Mouse (Mus musculus): ENCODE data around the gene Usp50. TPM values are rescaled to one million over a fixed set of nuclear protein-coding genes. Genes with fewer than 3 reads are reported as not detected.

Gene Usp50
- total RNA-seq (2023): not detected

DNA sequence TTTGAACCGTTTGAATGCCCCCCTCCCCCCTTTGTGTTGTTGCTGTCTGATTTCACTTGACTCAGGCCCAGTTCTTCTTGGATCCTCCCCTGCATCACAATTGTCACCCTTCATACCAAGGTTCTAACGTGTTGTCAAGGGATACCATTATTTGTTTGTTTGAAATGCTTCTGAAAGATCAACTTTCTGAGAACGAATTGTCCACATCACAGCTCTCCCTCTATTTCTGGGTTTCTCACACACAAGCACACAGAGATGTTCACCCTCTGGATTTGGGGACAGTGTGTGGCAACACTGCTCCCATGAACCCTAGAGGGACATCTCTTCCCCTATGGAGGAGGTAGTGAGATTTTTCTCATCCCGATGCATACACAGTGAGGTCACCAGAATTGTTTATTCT lies at the start of gene Usp50:
Usp50 (minus strand) TSS at position 101 of the 400 bp plus-strand sequence.

DNA sequence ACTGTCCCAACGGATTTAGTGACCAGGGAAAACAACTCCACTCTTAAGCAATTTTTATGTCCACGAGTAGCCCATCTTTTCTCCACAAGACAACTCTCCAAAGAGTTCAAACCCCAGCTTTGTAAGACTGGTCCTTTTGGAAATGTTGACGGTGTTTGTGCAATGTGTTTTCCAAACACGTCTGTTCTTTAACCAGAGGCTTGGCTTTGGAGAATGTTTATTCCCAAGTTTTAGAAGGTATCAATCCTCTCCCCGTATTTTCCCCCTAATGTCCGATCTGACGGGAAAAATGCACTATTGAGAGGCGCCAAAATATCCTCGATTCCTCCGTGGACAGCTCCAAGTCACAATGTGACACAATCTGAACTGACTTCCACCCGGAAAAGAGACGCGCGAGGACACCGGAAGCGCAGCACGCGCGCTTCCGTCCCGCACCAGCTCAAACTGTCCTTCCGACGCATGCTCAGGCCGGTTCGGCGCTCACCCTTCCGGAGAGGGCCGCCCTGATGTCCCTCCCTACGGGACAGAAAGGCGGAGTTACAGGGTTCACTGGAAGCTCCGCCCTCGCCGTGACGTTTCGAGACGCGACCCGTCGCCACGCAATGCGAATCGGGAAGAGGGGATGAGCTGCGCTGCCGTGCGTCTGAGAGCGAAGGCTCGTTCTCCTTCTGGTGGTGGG lies 76.4 kb downstream of the Usp50 start, which contains the start of gene Usp8:
Usp8 (plus strand) TSS at position 570 of the 679 bp plus-strand sequence.

DNA sequence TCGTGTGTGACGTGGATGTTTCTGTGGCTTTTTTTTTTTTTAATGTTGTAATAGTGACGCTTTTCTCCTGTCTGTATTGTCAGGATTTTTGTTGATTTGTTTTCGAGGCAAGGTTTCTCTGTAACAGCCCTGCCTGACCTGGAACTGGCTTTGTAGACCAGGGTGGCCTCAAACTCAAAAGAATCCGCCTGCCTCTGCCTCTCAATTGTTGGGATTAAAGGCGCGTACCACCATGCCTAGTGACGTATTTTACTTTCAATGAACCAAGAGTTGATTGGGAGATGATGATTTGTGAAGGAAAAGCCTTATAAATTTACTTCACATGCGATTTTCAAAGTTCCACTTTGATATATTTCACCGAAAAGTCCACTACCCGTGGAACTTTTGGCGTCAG lies 107.2 kb downstream of the Usp50 start, which contains the start of gene Gabpb1:
Gabpb1 (minus strand) TSS at position 216 of the 394 bp plus-strand sequence.

Other genes with a start within 250 kb of the Usp50 start
- gene Slc27a2, start 231.1 kb downstream of the Usp50 start, total RNA-seq (2023): 0.18 TPM
- 2.4 TPM for gene Hdc, start 164.2 kb downstream of the Usp50 start, total RNA-seq (2023)
- gene Gabpb1, start 107.1 kb downstream of the Usp50 start, total RNA-seq (2023): 51.0 TPM
- gene Usp8, start 76.1 kb downstream of the Usp50 start, total RNA-seq (2023): 39.3 TPM
- 117 TPM for gene Trpm7, start 92.8 kb upstream of the Usp50 start, total RNA-seq (2023)
- gene Sppl2a, start 149.8 kb upstream of the Usp50 start, total RNA-seq (2023): 58.5 TPM
- gene Ap4e1, start 225.2 kb upstream of the Usp50 start, total RNA-seq (2023): 31.8 TPM